Mouse (Mus musculus) cerebellum, adult 2 months (tissue): ENCODE results near the gene Saysd1.

Experiments
- CTCF ChIP-seq: fragments of 200-500 bp; IDR thresholded peaks from 2 replicates; pipeline ENCODE4 v1.5.1; 2011; ENCODE audit warnings: low read depth, mild to moderate bottlenecking, control low read depth, low read length, moderate library complexity, borderline replicate concordance; ENCODE audit not compliant: insufficient read depth
- POLR2A ChIP-seq: fragments of 200-500 bp; IDR thresholded peaks from 2 replicates; pipeline ENCODE4 v1.6.1; 2011; ENCODE audit warnings: low read length, control low read depth, borderline replicate concordance; ENCODE audit not compliant: insufficient read depth

GRCm38 (mm10) chr14:20070629-20071028 lies 67.7 kb downstream of the Saysd1 start:
- TF ChIP-seq CTCF (peak; percentile 53; the same call in 1 of the 2 replicates), POLR2A (no peak)
